Comparison of ENCODE assay signal across 17 mouse cellular contexts in the genomic region with DNA sequence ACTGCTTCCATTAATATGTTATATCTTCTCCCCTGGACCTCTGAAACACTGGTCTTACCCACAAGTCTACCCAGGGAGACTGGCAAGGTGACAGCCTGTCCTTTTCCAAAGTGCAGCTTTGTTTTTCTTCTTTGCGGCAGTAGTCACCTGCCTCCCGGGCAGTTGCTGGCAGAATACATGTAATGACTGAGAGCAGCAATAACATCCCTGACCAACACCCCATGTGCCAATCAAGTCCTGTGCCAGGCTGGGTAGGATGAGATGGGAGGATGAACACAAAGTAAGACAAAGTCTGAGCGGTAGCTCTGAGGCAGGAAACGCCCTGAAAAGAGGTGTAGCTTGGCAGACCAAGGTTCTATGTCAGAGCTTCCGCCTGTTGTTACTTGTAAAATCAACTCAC. TPM values are rescaled to one million over a fixed set of nuclear protein-coding genes. Genes with fewer than 3 reads are reported as not detected.
DNase-seq lines count a peak whose midpoint lies in the region; TF ChIP-seq lines count a peak whose summit lies in the region.
"Had no signal": no experiment of that assay in that cellular context is flagged by ENCODE, and none has a peak within 500 bp of the region (broad histone marks: within the 10 kb centered on the region; RNA-seq: fewer than 3 reads in every experiment).

No protein-coding gene starts in this region.

- no peak for TF ChIP-seq CTCF in gastrocnemius, adult 2 months (IDR thresholded peaks at IDR 0.05)

- H3K4me3 ChIP-seq in gastrocnemius, adult 2 months: no peak overlapping the region

- no peak for DNase-seq in gastrocnemius, adult 2 months
- no peak for DNase-seq in gastrocnemius, postnatal 36 days
- DNase-seq in heart, adult 11 months: peak; percentile 89
- DNase-seq in heart, postnatal 25 days (ENCODE audit: low spot score): no peak
- DNase-seq in fat pad, adult 2 months (ENCODE audit: extremely low read depth, low read depth, low spot score): peak; percentile 68
- no peak for DNase-seq in urinary bladder, postnatal 25 days (ENCODE audit: low spot score)
- DNase-seq: adrenal gland, adult 2 months; adrenal gland, adult 8-10 months; adrenal gland, postnatal 10 days; adrenal gland, postnatal 14 days; adrenal gland, postnatal 25 days; adrenal gland, postnatal 36 days; B cell, adult 2 months; cerebellum, adult 11 months; cerebellum, adult 11-12 months; cerebellum, adult 18-20 months had no signal

- H3K27ac ChIP-seq in gastrocnemius, adult 2 months: peak overlapping the region; percentile 38; the same call in 1 of the 2 replicates

- intact Hi-C loops in gastrocnemius, adult 2 months (cut with DNase I): no loop called here
- intact Hi-C loops in gastrocnemius, postnatal 36 days (cut with DNase I): no loop called here
- intact Hi-C loops in heart, postnatal 25 days (cut with DNase I): no loop called here

RNA-seq across cellular contexts. Expression of gene Ccdc97, which starts 8.9 kb away (rescaled TPM):
- 10 to 100 TPM; 39.4 to 44.3 TPM for total RNA-seq in gastrocnemius, adult 2 months (2021)
- 10 to 100 TPM; 37.2 to 38.2 TPM for total RNA-seq in gastrocnemius, postnatal 36 days (2021)
- total RNA-seq in heart, postnatal 25 days (2021): 10 to 100 TPM; 50.3 to 52.7 TPM

RNA-seq across cellular contexts. Expression of gene Hnrnpul1, which starts 26.8 kb away (rescaled TPM):
- total RNA-seq in gastrocnemius, adult 2 months (2021): 10 to 100 TPM; 66.3 to 72.8 TPM
- 10 to 100 TPM; 60.4 to 62.0 TPM for total RNA-seq in gastrocnemius, postnatal 36 days (2021)
- total RNA-seq in heart, postnatal 25 days (2021): 10 to 100 TPM; 77.8 TPM

RNA-seq across cellular contexts. Expression of gene Tgfb1, which starts 41.0 kb away (rescaled TPM):
- total RNA-seq in gastrocnemius, adult 2 months (2021): 1 to 10 TPM; 4.6 to 6.6 TPM
- 1 to 10 TPM; 6.0 to 6.2 TPM for total RNA-seq in gastrocnemius, postnatal 36 days (2021)
- 10 to 100 TPM; 23.8 to 24.5 TPM for total RNA-seq in heart, postnatal 25 days (2021)

RNA-seq across cellular contexts. Expression of gene B9d2, which starts 47.2 kb away (rescaled TPM):
- total RNA-seq in gastrocnemius, adult 2 months (2021): 1 to 10 TPM; 8.7 to 9.7 TPM
- 1 to 10 TPM; 6.9 to 9.7 TPM for total RNA-seq in gastrocnemius, postnatal 36 days (2021)
- total RNA-seq in heart, postnatal 25 days (2021): 10 to 100 TPM in 1 of 2 experiments, 1 to 10 TPM in 1; 8.3 to 10.9 TPM

RNA-seq across cellular contexts. Expression of gene Tmem91, which starts 52.8 kb away (rescaled TPM):
- not detected for total RNA-seq in gastrocnemius, adult 2 months (2021)
- total RNA-seq in gastrocnemius, postnatal 36 days (2021): not detected
- not detected for total RNA-seq in heart, postnatal 25 days (2021)
- total RNA-seq: adrenal gland, adult 18-20 months; adrenal gland, postnatal 25 days; adrenal gland, postnatal 36 days had no signal

Comparison
In these comparisons a context has a peak if more than half of its experiments do, and no peak if none do; other contexts are left out.
1. DNase-seq: peak in heart, adult 11 months (single experiment) and fat pad, adult 2 months (single experiment); none in gastrocnemius, adult 2 months (single experiment), gastrocnemius, postnatal 36 days (0 of 2), heart, postnatal 25 days (single experiment) and urinary bladder, postnatal 25 days (single experiment).